Mouse (Mus musculus) lung, adult 18-20 months (tissue): ENCODE results near the gene Esrra.
"Not testable (repeated sequence)": the region's sequence is repeated elsewhere in the genome, so short reads cannot be mapped to it uniquely, and the experiment has no call there.

Experiments
- DNase-seq, 2 experiments: peaks; one replicate each; pipeline ENCODE4 v3.0.0; 2022; ENCODE audit warnings: mixed read lengths in 2 of 2

The Esrra gene

DNA sequence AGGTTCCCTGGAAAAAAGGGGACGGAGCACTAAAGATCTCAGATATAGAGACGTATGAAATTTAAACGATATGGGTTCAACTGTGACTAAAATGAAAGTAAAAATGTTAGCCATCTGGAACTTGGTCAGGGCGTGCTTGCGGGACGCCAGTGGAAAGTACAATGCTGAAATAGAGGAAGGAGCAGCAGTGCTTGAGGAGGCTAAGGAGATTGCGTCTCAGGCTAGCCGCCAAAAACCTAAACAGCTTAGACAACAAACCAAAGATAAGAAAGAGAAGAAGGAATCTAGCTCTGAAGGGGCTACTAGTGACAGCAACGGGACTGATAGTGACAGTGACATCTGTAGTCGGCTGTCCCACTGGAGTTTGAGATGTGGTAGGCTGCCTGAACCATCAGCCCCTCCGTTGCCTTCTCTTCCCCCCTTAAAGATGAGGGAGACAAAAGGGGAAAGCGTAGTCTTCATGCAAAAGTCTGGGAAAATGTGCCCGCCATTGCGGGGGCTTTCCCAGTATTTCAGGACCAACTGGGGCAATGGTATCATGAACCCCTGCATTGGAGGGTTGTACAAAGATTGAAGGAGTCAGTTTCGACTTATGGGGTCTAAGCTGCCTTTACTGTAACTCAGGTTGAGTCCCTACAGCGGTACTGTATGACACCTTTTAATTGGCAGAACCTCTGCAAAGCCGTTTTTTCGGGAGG, 25.9 kb downstream of the Esrra start:
- DNase-seq: not testable (repeated sequence)

DNA sequence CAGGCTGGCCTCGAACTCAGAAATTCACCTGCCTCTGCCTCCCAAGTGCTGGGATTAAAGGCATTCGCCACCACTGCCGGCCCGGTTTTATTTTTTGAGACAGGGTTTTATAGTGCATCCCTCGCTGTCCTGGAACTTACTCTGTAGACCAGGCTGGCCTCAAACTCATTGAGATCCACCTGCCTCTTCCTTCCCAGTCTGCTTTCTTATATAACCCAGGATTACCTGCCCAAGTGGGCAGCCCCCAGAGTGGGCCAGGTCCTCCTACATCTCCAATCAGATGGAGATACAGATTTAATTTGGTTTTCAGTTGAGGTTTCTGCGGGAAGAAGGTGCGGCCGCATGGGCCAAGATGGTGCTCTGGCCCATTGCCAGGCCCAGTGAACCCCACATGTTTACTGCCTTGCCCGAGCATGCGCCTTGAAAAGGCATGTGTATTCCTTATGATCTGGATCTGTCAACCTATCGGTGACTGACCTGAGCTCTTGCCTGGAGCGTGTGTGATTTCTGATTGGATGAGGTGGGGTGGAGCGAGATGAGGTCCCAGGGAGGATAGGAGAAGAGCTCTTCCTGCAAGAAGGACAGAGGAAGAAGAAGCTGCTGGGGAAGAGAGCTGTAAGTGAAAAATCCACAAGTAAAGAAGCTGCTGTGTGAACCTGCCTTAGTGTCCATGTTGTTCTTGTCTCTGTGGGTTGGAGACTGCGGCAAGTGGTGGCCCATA, 27.7 kb downstream of the Esrra start:
- no peak for DNase-seq

DNA sequence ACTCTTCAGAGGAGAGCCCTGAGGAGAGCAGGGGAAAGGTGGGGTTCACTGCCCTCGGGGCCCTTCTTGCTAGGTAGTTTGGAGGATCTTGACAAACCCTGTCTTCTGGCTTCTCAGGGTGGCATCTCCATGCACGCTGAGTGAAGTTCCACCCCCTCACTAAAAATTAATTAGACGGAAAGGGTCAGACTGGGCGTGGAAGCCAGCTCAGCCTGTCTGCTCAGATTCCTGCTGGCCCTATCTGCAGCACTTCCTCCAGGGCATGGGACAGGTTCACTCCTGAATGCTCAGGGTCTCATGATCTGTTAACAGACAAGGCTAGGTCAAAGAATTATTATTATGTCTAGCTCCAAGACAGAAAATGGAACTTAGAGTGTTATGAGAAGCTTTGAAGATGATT, 29.1 kb downstream of the Esrra start:
- no peak for DNase-seq

DNA sequence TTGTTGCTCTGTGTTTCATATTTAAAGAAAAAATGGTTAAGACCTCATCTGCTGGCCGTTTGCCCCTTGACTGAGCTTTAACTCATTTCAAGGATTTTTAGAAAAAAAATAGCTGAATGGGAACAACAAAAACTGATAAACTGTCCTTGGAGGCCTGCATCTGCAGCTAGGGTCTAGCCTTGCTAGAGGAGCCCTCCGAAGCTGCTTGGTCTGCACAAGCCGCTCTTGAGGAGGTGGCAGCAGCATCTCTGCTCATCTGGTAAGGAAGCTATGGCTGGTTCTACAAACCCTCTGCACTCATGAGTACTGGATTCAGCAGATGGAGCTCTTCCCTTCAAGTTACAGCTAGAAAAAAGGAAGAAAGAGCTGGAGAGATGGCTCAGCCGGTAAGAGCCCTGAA, 43.6 kb downstream of the Esrra start:
- no peak for DNase-seq

DNA sequence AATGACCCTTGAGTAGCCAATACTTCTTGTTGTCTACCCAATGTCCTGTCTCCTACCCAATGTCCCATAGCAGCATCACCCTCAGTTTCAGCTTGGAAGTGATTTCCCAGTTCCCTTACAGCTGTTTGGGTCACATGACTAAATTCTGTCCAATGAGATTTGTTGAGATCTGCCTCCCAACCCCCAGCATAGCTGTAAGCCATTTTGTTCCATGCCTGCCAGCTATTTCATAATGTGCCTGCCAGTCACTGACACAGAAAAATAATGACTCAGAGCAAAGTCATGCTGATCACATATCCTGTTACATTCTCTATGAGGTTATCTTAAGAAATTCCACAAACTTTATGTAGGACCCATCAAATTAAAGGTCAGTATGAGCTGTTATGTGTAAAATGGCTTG, 44.8 kb downstream of the Esrra start:
- DNase-seq: no peak

DNA sequence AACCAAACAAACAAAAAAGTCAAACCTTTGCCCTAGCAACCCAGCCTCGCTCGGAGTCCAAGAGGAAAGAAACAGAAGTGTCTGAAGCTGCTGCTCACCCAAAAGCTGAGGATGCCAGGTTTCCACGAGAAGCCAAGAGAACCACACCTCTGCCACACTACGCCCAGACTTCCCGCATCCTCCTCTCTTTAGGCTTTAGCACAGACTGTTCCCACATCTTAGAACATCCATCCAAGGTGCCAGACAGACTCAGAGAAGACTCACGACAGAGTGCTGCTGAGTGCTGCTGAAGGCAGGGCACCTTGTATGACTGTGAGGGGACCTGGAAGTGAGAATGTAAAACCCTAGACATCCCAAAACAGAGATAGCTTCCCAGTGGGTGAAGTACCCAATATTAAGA, 45.8 kb downstream of the Esrra start:
- DNase-seq: no peak

DNA sequence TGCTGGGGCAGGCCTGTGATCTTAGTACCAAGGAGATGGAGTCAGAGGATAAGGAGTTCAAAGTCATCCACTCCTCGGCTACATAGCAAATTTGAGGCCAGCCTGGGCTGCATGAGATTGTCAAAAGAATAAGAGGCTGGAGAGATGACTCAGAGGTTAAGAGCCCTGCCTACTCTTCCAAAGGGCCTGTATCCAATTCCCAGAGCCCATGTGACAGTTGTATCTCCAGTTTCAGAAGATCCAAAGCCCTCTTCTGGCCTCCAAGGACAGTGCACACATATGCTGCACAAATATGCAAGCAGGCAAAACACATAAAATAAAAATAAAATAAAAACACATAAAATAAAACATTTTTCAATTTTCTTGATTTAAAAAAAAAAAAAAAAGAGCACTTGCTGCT, 47.4 kb downstream of the Esrra start:
- DNase-seq: no peak

DNA sequence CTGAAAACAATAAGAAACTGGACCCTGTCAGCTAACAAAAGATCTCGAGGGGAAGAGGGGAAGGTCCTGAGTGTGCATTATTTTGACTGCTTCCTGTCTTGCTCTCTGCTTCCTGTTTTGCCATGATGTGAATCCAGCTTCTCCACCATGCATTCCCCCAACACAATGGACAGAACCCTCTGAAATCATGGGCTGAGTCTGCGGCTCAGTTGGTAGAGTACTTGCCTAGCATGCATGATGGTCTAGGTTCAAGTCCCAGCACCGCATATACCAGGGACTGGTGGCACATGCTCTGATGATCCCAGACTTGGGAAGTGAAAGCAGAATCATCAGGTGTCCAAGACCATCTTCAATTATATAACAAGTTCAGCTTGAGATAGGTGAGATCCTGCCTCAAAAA, 48.9 kb downstream of the Esrra start:
- DNase-seq: no peak

DNA sequence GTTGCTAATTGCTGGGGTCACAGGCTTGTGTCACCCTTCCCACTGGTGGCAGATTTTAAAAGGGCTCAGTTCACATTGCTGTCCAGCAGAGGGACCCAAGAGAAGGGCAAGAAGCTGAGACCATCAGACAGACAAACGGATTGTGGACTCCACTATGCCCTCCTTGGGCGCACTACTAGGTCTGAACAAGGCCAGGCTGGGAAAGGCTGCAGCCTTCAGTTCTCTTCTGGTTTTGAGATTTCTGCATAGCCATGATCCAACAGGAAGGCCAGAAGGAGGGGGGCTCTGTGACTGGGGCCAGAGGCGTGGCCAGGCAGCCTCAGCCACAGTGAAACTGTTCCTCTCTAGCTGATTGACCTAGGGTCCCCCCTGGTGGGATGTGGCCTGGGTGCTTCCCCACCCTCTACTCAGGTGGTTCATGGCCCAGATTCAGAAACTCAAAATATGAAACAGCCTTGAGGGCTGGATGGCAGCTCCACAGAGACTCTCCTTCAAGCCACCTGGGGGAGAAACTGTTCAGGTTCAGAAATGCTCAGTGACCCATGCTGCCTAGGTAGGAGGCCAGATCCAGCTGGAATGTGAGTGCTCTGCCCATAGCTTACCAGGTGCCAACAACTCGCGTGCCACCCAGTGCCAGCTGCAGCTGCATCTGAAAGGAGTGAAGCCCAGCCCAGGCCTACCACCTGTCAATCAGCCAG, 49.9 kb downstream of the Esrra start:
- DNase-seq: no peak

DNA sequence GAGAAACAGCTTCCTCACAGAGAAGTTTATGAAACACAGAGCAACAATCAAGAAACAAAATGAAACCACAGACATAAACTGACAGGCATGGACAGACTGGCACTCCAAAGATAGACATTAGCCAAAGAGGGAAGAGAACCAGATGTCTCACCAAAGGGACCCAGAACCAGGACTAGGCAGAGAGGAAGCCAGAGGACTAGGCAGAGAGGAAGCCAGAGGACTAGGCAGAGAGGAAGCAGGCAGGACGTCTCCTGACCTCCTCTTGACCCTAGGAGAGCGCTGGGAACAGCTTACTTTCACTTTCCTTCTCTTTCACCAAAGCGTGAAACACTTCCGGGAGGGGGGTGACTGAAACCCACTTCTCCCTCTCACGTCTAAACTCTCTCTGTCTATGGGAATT, 52.3 kb downstream of the Esrra start:
- DNase-seq: peak; percentile 76 to 81

DNA sequence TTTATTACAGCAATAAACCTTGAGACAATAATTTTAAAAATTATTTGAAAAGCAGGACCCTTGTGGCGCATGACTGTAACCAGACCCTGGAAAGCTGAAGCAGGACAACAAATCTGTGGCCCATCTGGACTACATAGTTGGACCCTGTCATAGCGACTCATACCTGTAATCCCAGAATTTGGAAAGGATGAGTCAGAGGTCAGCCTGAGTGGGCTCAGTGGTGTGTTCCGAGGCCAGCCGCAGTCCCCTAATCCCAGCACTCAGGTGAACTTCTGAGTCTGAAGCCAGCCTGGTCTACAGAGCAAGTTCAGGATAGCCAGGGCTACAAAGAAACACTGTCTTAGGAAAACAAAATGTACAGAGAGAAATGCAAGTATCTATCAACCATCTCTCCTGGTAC, 60.2 kb downstream of the Esrra start:
- DNase-seq: no peak
